Mouse (Mus musculus): ENCODE data around the gene Agpat1.

Gene Agpat1

DNA sequence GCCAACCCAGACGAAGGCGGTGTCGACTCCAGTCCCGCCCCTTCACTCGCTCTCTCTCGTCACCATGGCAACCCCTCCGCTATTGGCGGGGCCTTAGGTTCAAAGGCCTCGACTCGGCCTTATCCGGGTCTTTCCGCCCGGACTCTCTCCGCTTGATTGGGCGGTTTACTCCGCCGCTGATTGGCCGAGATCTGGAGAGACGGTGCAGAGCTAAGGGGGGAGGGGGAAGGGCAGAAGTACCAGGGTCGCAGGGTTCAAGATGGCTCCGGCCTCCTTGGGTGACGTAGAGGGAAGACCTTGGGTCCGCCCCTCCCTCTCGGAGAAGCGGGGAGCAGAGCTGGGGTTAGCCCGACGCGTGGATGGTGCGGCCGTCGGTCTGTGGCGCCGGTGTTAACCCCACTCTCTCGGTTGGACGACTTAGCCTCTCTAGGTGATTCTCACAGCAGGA, at the start of gene Agpat1:
Agpat1 (plus strand) TSS at position 202 of the 448 bp plus-strand sequence.
- DNase-seq (ENCODE audit: low spot score), result peak; percentile 98

DNA sequence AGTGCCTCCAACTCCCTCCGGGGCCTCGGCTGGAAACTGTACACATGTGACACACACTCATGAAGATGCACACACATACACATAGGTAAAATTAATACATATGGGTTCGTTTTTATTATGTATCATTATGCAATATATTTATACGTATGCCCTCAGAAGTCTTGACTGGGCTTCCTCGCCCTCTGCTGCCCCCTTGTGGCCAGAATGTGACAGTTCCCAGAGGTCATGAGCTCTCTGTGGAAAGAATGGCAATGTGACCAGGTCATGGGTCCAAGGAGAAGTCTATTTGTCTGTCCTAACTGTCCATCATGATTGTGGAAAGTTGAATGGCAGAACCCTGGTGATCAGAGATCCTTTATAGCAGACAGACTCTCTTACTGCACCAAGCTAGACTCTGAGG, 48.6 kb upstream of the Agpat1 start:
- peak; percentile 91 for DNase-seq (ENCODE audit: low spot score)

DNA sequence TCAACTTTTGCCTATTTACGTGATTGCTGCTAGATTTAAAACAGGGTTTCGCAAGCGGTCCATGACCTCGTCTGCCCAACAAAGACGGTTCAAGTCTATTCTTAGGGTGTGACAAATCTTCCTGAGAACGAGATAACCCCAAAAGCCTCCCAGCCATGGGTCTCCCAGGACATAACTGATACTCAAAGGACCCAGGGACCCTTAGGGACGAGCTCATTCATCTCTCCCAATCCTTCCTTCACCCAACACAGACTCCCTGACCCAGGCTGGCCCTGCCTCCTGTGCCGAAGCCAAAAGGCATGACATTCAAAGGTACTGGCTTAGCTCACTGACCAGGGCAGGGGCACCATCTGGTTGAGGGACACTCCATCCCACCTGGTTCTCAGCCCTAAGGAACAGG, 47.7 kb upstream of the Agpat1 start:
- DNase-seq (ENCODE audit: low spot score), result no peak

- no peak for DNase-seq (ENCODE audit: low spot score)
Observed at GRCm38 (mm10) chr17:34557411-34557810, 46.7 kb upstream of the Agpat1 start.

- no peak for DNase-seq (ENCODE audit: low spot score)
Observed at GRCm38 (mm10) chr17:34559116-34559515, 44.9 kb upstream of the Agpat1 start.

- DNase-seq (ENCODE audit: low spot score), result no peak
Observed at GRCm38 (mm10) chr17:34559895-34560294, 44.2 kb upstream of the Agpat1 start.

DNA sequence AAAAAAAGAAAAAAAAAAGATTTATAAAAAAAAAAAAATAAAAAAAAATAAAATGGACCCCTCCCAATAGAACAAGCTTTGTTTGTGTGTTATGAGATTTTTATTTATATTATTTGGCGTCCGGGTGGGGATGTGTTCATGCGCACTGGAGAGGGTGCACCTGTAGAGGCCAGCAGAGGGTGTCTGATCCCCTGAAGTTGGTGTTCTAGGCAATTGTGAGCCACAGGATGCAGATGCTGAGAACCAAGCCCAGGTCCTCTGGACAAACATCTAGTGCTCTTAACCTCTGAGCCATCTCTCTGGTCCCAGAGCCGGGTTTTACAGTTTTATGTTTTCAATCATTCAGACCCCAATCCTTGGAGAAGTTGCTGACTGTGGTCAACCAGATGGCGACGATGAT, 43.6 kb upstream of the Agpat1 start:
- DNase-seq (ENCODE audit: low spot score), result no peak

DNA sequence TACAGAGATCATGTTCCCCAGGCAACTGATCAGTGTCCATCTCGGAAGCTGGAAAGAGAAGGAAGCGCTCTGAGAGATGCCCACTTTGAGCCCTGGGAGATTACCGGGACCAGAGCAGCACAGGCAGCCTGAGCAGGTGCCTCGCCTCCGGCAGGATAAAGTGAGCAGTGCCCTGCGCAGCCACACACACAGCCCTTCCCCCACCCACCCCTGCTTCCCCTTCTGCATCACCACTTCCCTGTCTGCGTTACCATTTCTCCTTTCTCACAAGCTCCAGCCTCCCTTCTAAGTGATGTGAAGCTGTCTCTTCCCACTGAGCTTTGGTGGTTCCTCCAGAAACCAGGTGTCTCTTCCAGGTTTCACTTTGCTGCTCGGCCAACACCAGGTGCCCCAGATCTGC, 42.9 kb upstream of the Agpat1 start:
- DNase-seq (ENCODE audit: low spot score), result no peak

- DNase-seq (ENCODE audit: low spot score), result no peak
Observed at GRCm38 (mm10) chr17:34562595-34562994, 41.5 kb upstream of the Agpat1 start.

DNA sequence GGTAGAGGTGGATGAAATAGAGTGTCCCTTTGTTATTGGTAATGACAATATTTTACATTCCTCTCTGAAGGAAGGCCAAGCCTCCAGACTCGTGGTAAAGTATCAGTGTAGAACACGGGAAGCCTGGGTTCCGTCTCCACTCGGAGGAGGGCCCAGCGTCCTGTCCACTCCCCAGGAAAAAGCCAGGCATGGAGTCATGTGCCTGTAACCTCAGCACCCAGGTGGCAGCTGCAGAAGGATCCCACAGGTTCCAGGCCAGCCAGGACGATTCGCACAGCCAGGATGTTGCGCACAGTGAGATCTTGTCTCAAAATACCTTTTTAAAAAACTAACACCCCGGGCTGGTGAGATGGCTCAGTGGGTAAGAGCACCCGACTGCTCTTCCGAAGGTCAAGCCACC, 40.7 kb upstream of the Agpat1 start:
- DNase-seq (ENCODE audit: low spot score), result no peak

DNA sequence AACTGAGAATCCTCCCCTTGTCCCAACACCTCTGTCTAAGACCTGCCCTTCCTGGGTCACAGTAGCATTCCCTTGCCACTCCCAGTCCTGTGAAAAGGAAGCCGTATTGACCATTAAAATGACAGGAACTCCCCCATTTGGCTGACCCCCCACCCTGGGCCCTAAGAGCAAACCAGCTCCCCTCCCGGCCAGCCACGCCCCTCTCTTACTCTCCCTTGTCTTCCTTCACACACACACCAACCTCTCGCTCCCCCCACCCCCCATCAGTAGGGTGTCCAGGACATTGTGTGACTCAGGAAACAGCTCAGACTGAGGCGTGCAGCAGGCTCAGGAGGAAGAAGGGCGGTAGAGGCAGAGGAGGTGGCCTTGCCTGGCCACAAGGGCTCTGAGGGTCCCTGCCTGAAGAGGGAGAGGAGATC, 40.0 kb upstream of the Agpat1 start, which contains the start of gene Notch4:
Notch4 (plus strand) TSS at position 266 of the 419 bp plus-strand sequence.
- no peak for DNase-seq (ENCODE audit: low spot score)

DNA sequence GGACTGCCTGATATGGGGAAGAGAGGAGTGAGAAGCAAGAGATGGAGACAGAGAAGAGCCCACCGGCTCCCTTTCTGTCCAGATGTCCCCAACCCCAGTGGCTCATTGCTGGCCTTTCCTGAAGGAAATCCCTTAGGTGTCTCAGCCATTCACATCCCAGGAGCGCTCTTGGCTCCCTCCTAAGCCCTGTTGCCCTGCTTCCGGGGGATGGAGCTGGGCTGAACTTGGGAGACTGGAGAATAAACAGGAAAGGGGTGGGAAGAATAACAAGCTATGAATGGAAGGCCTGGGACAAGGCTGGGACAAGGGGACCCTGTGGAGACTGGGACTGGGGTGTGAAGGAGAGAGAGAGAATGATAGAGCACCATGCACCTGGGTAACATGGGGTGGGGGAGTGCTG, 39.3 kb upstream of the Agpat1 start:
- no peak for DNase-seq (ENCODE audit: low spot score)

DNA sequence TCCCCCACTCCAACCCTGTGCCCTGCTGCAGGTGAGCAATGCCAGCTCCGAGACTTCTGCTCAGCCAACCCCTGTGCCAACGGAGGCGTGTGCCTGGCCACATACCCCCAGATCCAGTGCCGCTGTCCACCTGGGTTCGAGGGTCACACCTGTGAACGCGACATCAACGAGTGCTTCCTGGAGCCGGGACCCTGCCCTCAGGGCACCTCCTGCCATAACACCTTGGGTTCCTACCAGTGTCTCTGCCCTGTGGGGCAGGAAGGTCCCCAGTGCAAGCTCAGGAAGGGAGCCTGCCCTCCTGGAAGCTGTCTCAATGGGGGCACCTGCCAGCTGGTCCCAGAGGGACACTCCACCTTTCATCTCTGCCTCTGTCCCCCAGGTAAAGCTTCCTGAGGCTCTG, 36.8 kb upstream of the Agpat1 start:
- DNase-seq (ENCODE audit: low spot score), result peak; percentile 40

GRCm38 (mm10) chr17:34568421-34568820, 35.6 kb upstream of the Agpat1 start:
- DNase-seq (ENCODE audit: low spot score), result no peak

DNA sequence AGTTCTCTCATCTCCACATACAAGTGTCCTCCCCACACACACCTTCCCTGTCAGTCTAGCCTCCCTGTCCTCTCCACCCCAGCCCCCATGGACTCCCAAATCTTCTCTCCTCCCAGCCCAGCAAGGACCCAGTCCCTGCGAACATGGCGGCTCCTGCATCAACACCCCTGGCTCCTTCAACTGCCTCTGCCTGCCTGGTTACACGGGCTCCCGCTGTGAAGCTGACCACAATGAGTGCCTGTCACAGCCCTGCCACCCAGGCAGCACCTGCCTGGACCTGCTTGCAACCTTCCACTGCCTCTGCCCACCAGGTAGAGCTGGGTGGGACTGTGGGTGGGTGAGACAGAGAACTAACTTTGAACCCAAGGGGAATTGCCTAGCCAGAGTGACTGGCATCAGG, 34.1 kb upstream of the Agpat1 start:
- DNase-seq (ENCODE audit: low spot score), result no peak

GRCm38 (mm10) chr17:34571875-34572274, 32.2 kb upstream of the Agpat1 start:
- DNase-seq (ENCODE audit: low spot score), result peak; percentile 40

GRCm38 (mm10) chr17:34572361-34572760, 31.7 kb upstream of the Agpat1 start:
- peak; percentile 69 for DNase-seq (ENCODE audit: low spot score)

GRCm38 (mm10) chr17:34576577-34576976, 27.5 kb upstream of the Agpat1 start:
- DNase-seq (ENCODE audit: low spot score), result no peak

DNA sequence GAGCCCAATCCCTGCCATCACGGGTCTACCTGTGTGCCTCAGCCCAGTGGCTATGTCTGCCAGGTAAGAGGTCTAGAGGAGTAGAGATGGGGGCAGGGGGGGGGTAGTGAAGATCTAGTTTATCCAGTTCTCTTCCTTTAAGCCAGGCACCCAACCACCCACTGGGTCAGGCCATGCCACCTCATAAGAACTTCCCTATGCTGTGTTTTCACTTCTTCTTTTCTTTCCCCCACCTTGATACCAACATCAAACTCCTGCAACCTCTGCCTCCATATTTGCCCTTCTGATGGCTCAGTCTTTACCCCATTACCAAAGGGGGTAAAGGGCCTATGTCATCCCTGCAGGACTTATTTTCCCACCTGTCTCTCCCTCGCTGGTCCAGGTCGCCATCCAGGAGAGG, 26.0 kb upstream of the Agpat1 start:
- DNase-seq (ENCODE audit: low spot score), result no peak

DNA sequence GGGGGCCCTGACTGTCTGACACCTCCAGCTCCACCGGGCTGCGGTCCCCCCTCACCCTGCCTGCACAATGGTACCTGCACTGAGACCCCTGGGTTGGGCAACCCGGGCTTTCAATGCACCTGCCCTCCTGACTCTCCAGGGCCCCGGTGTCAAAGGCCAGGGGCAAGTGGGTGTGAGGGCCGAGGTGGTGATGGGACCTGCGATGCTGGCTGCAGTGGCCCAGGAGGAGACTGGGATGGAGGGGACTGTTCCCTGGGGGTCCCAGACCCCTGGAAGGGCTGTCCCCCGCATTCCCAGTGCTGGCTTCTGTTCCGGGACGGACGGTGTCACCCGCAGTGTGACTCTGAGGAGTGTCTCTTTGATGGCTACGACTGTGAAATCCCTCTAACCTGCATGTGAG, 21.5 kb upstream of the Agpat1 start:
- DNase-seq (ENCODE audit: low spot score), result no peak

DNA sequence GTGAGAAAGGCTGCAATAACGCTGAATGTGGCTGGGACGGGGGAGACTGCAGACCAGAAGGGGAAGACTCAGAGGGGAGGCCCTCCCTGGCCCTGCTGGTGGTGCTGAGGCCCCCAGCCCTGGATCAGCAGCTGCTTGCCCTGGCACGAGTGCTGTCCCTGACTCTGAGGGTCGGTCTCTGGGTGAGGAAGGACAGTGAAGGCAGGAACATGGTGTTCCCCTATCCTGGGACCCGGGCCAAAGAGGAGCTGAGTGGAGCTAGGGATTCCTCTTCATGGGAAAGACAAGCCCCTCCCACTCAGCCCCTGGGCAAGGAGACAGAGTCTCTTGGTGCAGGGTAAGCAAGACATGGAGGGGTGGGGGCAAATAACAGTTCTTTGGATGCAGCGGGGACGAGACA, 20.7 kb upstream of the Agpat1 start:
- peak; percentile 94 for DNase-seq (ENCODE audit: low spot score)

GRCm38 (mm10) chr17:34583819-34584218, 20.2 kb upstream of the Agpat1 start:
- no peak for DNase-seq (ENCODE audit: low spot score)

- DNase-seq (ENCODE audit: low spot score), result no peak
Observed at GRCm38 (mm10) chr17:34585121-34585520, 18.9 kb upstream of the Agpat1 start.

DNA sequence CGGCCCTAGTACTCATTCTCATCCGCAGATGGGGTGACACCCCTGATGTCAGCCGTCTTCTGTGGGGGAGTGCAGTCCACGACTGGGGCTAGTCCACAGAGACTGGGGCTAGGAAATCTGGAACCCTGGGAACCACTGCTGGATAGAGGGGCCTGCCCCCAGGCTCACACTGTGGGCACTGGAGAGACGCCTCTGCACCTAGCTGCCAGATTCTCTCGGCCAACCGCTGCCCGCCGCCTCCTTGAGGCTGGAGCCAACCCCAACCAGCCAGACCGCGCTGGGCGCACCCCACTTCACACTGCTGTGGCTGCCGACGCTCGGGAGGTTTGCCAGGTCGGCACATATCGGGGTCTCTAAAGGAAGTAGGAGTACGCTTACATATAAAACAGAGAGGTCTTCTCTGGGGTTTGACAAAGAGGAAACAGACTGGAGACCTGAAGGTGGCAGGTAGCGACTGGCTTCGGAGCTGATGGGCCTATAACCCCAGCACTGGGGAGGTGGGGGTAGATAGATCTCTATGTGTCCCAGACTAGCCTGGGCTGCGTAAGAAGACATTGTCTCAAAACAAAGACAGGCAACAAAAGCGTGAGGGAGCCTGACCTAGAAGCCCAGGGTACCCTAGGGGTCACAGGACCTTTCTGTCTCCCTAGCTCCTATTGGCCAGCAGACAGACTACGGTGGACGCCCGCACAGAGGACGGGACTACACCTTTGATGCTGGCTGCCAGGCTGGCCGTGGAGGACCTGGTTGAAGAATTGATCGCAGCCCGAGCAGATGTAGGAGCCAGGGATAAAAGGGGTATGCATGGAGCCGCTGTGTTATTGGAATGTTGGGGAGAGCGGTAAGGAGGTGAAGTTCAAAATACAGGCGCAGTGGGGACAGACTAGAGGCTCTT, 17.9 kb upstream of the Agpat1 start:
- DNase-seq (ENCODE audit: low spot score), result peak; percentile 49

All from testis, postnatal 10 days (tissue).